Mouse (Mus musculus) heart, adult 2 months (tissue): ENCODE measurements around the gene Myrfl. TPM values are rescaled to one million over a fixed set of nuclear protein-coding genes. Genes with fewer than 3 reads are reported as not detected.

Source experiments
- DNase-seq, 2 experiments: peaks; one replicate each; pipeline ENCODE4 v3.0.0; 2021
- H3K27ac ChIP-seq: fragments of 200-600 bp; 2 replicates; pipeline ENCODE4 v1.8.1; 2022
- H3K27me3 ChIP-seq: fragments of 200-500 bp; 2 replicates; pipeline ENCODE4 v1.6.1; 2012; ENCODE audit warnings: mild to moderate bottlenecking, low read length, inconsistent platforms, mixed read lengths; ENCODE audit not compliant: control insufficient read depth, insufficient read depth
- H3K36me3 ChIP-seq: fragments of 200-500 bp; 2 replicates; pipeline ENCODE4 v1.6.1; 2012; ENCODE audit warnings: low read length, inconsistent platforms; ENCODE audit not compliant: control insufficient read depth, insufficient read depth
- H3K4me1 ChIP-seq: fragments of 200-500 bp; 2 replicates; pipeline ENCODE4 v1.6.1; 2011; ENCODE audit warnings: low read length; ENCODE audit not compliant: control insufficient read depth, insufficient read depth
- H3K4me3 ChIP-seq: fragments of 200-600 bp; 2 replicates; pipeline ENCODE4 v1.8.1; 2022
- H3K79me2 ChIP-seq: fragments of 200-500 bp; replicated peaks from 2 replicates; pipeline ENCODE4 v1.6.1; 2012; ENCODE audit warnings: mild to moderate bottlenecking, inconsistent platforms, low read length, moderate library complexity, mixed read lengths; ENCODE audit not compliant: control insufficient read depth, insufficient read depth
- H3K9ac ChIP-seq: fragments of 200-500 bp; 2 replicates; pipeline ENCODE4 v1.6.1; 2012; ENCODE audit warnings: low read depth, mild to moderate bottlenecking, control low read depth, inconsistent platforms, low read length, mixed read lengths
- CTCF ChIP-seq: fragments of 200-600 bp; IDR thresholded peaks from 2 replicates; pipeline ENCODE4 v1.8.1; 2022; ENCODE audit warnings: antibody characterized with exemption, mild to moderate bottlenecking, moderate library complexity
- EP300 ChIP-seq: fragments of 200-500 bp; IDR thresholded peaks from 2 replicates; pipeline ENCODE4 v1.6.1; 2011; ENCODE audit warnings: low read depth, low read length, control low read depth; ENCODE audit not compliant: insufficient read depth
- POLR2A ChIP-seq: fragments of 200-500 bp; IDR thresholded peaks from 2 replicates; pipeline ENCODE4 v1.6.1; 2011; ENCODE audit warnings: mild to moderate bottlenecking, low read depth, low read length, control low read depth; ENCODE audit not compliant: insufficient read depth
- WGBS: fragments of 180-500 bp; shearing (Covaris S2); methylation state at CpG from one replicate; pipeline ENCODE4 v1.1.7; 2018; 5-methylcytosine and 5-hydroxymethylcytosine counted together
- intact Hi-C: fragments of 180-260 bp; cut with DNase I; formaldehyde crosslinking; loops from one replicate; pipeline ENCODE4 v1.15.1; 2025
- polyA plus RNA-seq: library from polyadenylated mRNA; depleted of rRNA; stranded (reverse); fragments of >200 nt; gene quantifications from 2 replicates; pipeline ENCODE4 v1.2.3, GENCODE M21; 2012
- total RNA-seq, 2 experiments: library from RNA; stranded (reverse); gene quantifications; 2 replicates each; pipeline ENCODE4 v1.2.3; 2021

The Myrfl gene
- total and polyA plus RNA-seq, 3 experiments, result 0.31 to 1.6 (median 1.4) TPM

DNA sequence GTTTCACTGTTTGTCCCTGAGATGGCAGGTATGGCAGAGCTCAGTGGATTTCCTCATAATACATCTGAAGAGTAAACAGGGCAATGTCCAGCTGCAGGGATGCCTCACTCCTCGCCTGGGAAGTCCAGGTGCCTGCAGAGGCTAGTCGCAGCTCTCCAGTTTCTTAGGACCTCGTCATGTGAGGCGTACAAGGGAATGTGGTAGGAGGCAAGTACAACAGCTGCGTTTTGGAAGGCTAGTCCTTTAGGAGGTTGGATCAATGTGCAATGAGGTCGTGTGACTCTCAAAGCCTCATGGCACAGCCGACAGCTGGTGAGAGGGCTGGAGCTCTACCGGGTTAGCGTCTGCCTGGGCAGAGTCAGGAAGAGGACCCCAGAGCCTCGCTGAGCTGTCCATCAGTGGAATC, 7.8 kb upstream of the Myrfl start:
- intact Hi-C loops, result no loop called here
- H3K9ac ChIP-seq, result no peak overlapping the region

DNA sequence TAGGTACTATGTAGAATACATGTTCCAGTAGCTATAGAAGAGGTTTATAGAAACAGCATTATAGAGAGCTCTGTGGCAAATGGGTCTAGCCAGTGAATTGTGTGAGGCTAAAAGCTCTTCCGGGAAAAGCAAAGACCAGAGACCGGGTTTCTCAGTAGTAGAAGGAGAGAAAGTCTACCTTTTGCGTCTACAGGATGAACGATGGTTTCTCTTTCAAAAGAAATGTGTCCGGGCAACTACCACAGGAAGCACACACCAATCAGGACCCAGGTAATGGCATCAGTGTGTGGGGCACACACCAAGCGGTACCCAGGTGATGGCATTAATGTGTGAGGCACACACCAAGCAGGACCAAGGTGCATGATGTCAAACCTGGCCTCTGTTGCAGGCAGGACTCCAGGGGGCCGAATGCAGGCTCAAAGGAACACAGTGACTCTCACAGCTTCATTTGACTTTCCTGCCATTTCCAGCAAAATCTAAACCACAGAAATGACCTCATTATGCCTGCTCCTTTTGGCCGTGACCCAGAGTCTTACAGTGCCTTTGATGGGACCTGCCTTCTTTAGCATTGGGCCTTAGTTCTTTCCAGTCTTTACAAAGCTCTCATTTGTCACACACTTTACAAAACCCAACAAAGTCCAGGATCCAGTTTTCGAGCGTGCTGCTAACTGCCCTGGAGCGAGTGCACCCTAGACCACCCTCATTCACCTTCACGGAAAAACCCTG, 1.4 kb downstream of the Myrfl start:
- Histone ChIP-seq H3K4me3 (no peak overlapping the region), H3K79me2 (no peaks in the 10 kb centered on the region), H3K36me3 (no peaks in the 10 kb centered on the region), H3K4me1 (no peaks in the 10 kb centered on the region), H3K27ac (no peak overlapping the region), H3K9ac (no peak overlapping the region), H3K27me3 (no peaks in the 10 kb centered on the region)
- no peak for TF ChIP-seq EP300
- TF ChIP-seq CTCF, result no peak
- no peak for TF ChIP-seq POLR2A
- DNase-seq, result no peak
- intact Hi-C loops, result no loop called here
- WGBS, result 80% methylated on average over 12 of the region's 12 CpGs

More for the DNA sequence above, 7.8 kb upstream of the Myrfl start:
- no peaks in the 10 kb centered on the region for H3K79me2 ChIP-seq
- no peak overlapping the region for H3K4me3 ChIP-seq
- 82% methylated on average over 10 of the region's 10 CpGs for WGBS
- DNase-seq, result no peak
- H3K27ac ChIP-seq, result no peak overlapping the region
- TF ChIP-seq CTCF (no peak), POLR2A (no peak), EP300 (no peak)
- no peaks in the 10 kb centered on the region for H3K27me3 ChIP-seq
- no peaks in the 10 kb centered on the region for H3K4me1 ChIP-seq
- no peaks in the 10 kb centered on the region for H3K36me3 ChIP-seq

DNA sequence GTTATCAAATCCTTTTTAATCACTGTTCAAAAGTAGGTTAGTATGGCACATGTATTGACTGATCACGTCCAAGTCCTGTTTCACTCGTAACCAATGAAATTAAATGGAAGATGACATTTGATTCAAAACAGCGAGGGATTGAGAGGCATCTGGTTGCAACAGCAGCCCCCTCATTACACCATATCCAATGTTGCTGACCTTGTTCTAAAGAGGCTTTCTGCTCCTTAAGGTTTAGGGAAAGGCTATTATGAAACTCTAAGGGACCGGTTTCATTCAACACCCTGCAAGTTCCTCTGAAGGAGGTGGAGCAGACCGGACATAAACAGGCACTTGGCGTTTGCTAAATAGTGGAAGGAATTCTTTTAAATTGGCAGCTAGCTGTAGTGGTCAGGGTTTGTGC, 2.2 kb downstream of the Myrfl start:
- H3K4me3 ChIP-seq, result no peak overlapping the region
- no peak overlapping the region for H3K9ac ChIP-seq
- intact Hi-C loops, result loop anchor here (5.0 kb wide), 1 partner anchor 562 kb away; no protein-coding TSS in a partner anchor
- no peak for DNase-seq
- H3K79me2 ChIP-seq, result no peaks in the 10 kb centered on the region
- H3K27ac ChIP-seq, result no peak overlapping the region
- no peaks in the 10 kb centered on the region for H3K27me3 ChIP-seq
- TF ChIP-seq POLR2A (no peak), CTCF (no peak), EP300 (no peak)
- WGBS, result 79% methylated on average over 6 of the region's 6 CpGs
- no peaks in the 10 kb centered on the region for H3K4me1 ChIP-seq
- no peaks in the 10 kb centered on the region for H3K36me3 ChIP-seq

DNA sequence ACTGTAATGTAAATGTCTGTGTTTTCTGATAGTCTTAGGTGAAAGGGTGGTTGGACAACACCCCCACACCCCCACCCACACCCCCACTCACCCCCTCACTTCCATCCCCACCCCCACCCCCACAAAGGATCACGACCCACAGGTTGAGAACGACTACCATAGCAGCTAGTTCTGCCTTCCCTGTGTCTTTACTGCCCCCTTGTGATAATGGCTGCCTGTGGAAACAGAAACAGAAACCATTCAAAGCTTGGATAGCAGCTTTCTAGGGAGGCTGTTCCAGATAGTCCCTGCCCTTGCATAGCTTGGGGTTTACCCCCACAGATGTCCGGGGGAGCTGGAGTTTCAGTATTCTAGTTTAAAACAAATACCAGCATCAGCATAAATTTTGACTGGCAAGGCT, 3.0 kb downstream of the Myrfl start:
- no peaks in the 10 kb centered on the region for H3K79me2 ChIP-seq
- no peak for TF ChIP-seq EP300
- TF ChIP-seq POLR2A, result no peak
- peak; percentile 61 for TF ChIP-seq CTCF
- no peak overlapping the region for H3K27ac ChIP-seq
- intact Hi-C loops, result loop anchor here (5.0 kb wide), 1 partner anchor 561 kb away; no protein-coding TSS in a partner anchor
- H3K9ac ChIP-seq, result no peak overlapping the region
- H3K4me3 ChIP-seq, result no peak overlapping the region
- H3K36me3 ChIP-seq, result no peaks in the 10 kb centered on the region
- DNase-seq, result no peak
- no peaks in the 10 kb centered on the region for H3K4me1 ChIP-seq
- WGBS, result 12% methylated on average over 3 of the region's 3 CpGs
- no peaks in the 10 kb centered on the region for H3K27me3 ChIP-seq

DNA sequence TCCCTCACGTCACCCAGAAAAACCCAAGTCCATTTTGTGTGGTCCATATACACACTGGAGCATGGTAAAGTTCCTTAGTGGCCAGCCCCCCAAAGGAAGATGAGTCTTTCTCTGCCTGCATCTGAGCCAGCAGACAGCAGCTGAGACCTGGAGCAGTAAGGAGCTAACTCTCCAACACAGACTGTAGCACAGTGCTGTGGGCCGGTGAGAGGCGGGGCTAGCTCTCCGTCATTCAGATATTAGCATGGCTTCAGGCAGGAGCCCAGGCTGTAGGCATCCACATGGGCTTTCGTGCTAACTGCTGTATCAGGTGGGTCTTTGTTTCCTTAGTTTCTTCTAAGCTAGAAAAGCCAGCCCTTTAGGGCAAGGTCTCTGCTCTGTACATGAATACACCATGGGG, 6.1 kb downstream of the Myrfl start:
- Histone ChIP-seq H3K27ac (no peak overlapping the region), H3K79me2 (no peaks in the 10 kb centered on the region), H3K9ac (no peak overlapping the region), H3K4me1 (no peaks in the 10 kb centered on the region), H3K4me3 (no peak overlapping the region), H3K27me3 (no peaks in the 10 kb centered on the region), H3K36me3 (no peaks in the 10 kb centered on the region)
- DNase-seq, result no peak
- TF ChIP-seq EP300 (no peak), POLR2A (no peak), CTCF (no peak)
- 62% methylated on average over 5 of the region's 5 CpGs for WGBS
- intact Hi-C loops, result loop anchor here (5.0 kb wide), 1 partner anchor 558 kb away; no protein-coding TSS in a partner anchor

DNA sequence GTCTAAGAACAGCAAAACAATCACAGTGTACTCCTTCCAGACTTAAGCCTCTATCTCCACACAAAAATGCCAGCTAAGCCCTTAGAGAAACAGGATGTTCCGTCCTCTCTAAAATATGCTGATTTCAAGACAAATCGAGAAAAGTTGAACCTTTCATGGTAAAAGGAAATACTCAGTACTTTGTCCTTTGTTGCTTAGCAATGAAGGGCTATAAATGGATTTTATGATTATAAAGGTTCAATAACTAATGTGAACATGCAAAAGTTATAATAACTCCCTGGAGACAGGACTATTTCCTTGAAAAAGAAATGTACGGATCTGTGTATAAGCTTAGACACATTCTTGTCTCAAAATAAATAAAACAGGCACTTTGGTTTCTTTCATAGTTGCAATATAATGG, 12.2 kb downstream of the Myrfl start:
- no peak for TF ChIP-seq CTCF
- TF ChIP-seq EP300, result no peak
- no peak for TF ChIP-seq POLR2A
- Histone ChIP-seq H3K4me1 (no peaks in the 10 kb centered on the region), H3K79me2 (no peaks in the 10 kb centered on the region), H3K27ac (no peak overlapping the region), H3K36me3 (no peaks in the 10 kb centered on the region), H3K9ac (no peak overlapping the region), H3K4me3 (no peak overlapping the region), H3K27me3 (no peaks in the 10 kb centered on the region)
- WGBS, result 36% methylated on average over 3 of the region's 3 CpGs
- no peak for DNase-seq
- intact Hi-C loops, result no loop called here
